ENCODE assay signal across 11 mouse cellular contexts in the genomic region with DNA sequence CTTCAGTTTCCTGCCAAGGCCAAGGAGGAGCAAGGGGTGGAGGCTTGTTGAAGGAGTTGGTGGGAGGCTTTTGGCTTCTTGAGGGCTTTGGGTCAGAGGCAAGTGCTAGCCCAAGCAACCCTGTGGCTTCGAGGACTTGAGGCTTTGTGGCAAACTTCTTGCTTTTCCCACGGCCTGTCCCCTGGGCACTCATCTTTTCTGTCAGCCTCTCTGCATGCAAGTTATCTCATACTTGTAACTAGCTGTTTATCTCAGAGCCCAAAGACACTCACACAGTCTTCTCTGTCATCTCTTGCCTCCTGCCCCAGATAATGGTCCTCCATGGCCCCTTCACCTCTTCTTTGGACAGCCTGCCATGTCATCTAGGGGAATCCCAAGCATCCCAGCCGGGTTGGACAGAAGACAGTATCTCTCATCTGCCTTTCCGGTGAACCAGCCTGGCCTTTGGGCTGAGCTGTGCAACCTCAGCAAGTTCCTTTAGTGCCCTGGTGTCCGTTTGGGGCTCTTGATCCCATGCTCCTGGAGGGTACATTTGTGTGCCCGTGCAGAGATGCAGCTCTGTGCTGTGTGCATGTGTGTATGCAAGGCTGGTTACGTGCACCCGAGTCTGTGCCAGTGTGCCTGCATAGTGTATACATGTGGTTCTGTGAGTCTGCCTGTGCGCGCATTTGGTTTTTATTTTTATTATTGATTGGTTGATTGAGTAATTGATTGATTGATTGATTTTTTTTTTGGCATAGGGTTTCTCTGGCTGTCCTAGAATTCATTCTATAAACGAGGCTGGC. TPM values are rescaled to one million over a fixed set of nuclear protein-coding genes. Genes with fewer than 3 reads are reported as not detected.
DNase-seq lines count a peak whose midpoint lies in the region; ATAC-seq lines count a peak whose summit lies in the region.
"Had no signal": no experiment of that assay in that cellular context is flagged by ENCODE, and none has a peak within 500 bp of the region (broad histone marks: within the 10 kb centered on the region; RNA-seq: fewer than 3 reads in every experiment).

No protein-coding gene starts in this region.

- DNase-seq in heart, adult 8-10 months (ENCODE audit: low spot score): no peak
- DNase-seq in midbrain, embryonic 10.5 days (ENCODE audit: low spot score): no peak
- no peak for DNase-seq in cerebellum, postnatal 14 days
- no peak for DNase-seq in kidney, adult 11 months
- DNase-seq: cerebellum, adult 8-10 months had no signal

- peak overlapping the region; percentile 99 for H3K27ac ChIP-seq in heart, embryonic 12.5 days (ENCODE audit: poor library complexity, severe bottlenecking)
- peak overlapping the region; percentile 39 for H3K27ac ChIP-seq in midbrain, embryonic 10.5 days (replicated peaks)
- H3K27ac ChIP-seq in midbrain, embryonic 15.5 days: no peak overlapping the region
- peak overlapping the region; percentile 73; the same call in 1 of the 2 replicates for H3K27ac ChIP-seq in limb, embryonic 12.5 days
- peak overlapping the region; percentile 96; the same call in 1 of the 2 replicates for H3K27ac ChIP-seq in stomach, embryonic 16.5 days (ENCODE audit: low read length)

- H3K27me3 ChIP-seq in heart, embryonic 12.5 days (replicated peaks): no peaks in the 10 kb centered on the region
- peaks cover 62% of the 10 kb centered on the region for H3K27me3 ChIP-seq in midbrain, embryonic 10.5 days (ENCODE audit: low read depth, poor library complexity, severe bottlenecking)
- H3K27me3 ChIP-seq in midbrain, embryonic 15.5 days (replicated peaks): peaks cover 25% of the 10 kb centered on the region
- H3K27me3 ChIP-seq in limb, embryonic 12.5 days: peaks cover 23% of the 10 kb centered on the region
- H3K27me3 ChIP-seq in stomach, embryonic 16.5 days (ENCODE audit: control insufficient read depth, insufficient read depth, low read length): no peaks in the 10 kb centered on the region

- peaks cover 54% of the 10 kb centered on the region for H3K36me3 ChIP-seq in heart, embryonic 12.5 days
- H3K36me3 ChIP-seq in midbrain, embryonic 10.5 days: no peaks in the 10 kb centered on the region; the same call in 1 of the 2 replicates
- no peaks in the 10 kb centered on the region for H3K36me3 ChIP-seq in midbrain, embryonic 15.5 days (replicated peaks)
- H3K36me3 ChIP-seq in limb, embryonic 12.5 days: peaks cover 36% of the 10 kb centered on the region
- H3K36me3 ChIP-seq in stomach, embryonic 16.5 days (ENCODE audit: control insufficient read depth, insufficient read depth, low read length): 0 out of 2 replicates have a peak, but pooled peaks cover 3% of the 10 kb centered on the region

- no peaks in the 10 kb centered on the region for H3K9me3 ChIP-seq in heart, embryonic 12.5 days (replicated peaks)
- H3K9me3 ChIP-seq in midbrain, embryonic 10.5 days (replicated peaks): no peaks in the 10 kb centered on the region
- no peaks in the 10 kb centered on the region for H3K9me3 ChIP-seq in midbrain, embryonic 15.5 days
- H3K9me3 ChIP-seq in limb, embryonic 12.5 days: no peaks in the 10 kb centered on the region
- no peaks in the 10 kb centered on the region for H3K9me3 ChIP-seq in stomach, embryonic 16.5 days (replicated peaks; ENCODE audit: control insufficient read depth, low read length)

- peak overlapping the region; percentile 100 for H3K9ac ChIP-seq in heart, embryonic 12.5 days
- H3K9ac ChIP-seq in midbrain, embryonic 15.5 days: no peak overlapping the region
- H3K9ac ChIP-seq in limb, embryonic 12.5 days (replicated peaks): no peak overlapping the region
- peak overlapping the region; percentile 88 for H3K9ac ChIP-seq in stomach, embryonic 16.5 days (ENCODE audit: low read length)

- peak overlapping the region; percentile 86 for H3K4me2 ChIP-seq in heart, embryonic 12.5 days
- no peak overlapping the region for H3K4me2 ChIP-seq in midbrain, embryonic 15.5 days
- H3K4me2 ChIP-seq in limb, embryonic 12.5 days: peak overlapping the region; percentile 84; the same call in 1 of the 2 replicates
- H3K4me2 ChIP-seq in stomach, embryonic 16.5 days (ENCODE audit: low read depth, low read length): peak overlapping the region; percentile 76; the same call in 1 of the 2 replicates

- peaks cover 74% of the 10 kb centered on the region for H3K4me1 ChIP-seq in heart, embryonic 12.5 days (replicated peaks)
- peaks cover 69% of the 10 kb centered on the region for H3K4me1 ChIP-seq in midbrain, embryonic 10.5 days
- peaks cover 28% of the 10 kb centered on the region for H3K4me1 ChIP-seq in midbrain, embryonic 15.5 days
- H3K4me1 ChIP-seq in limb, embryonic 12.5 days (replicated peaks): peaks cover 52% of the 10 kb centered on the region
- peaks cover 59% of the 10 kb centered on the region for H3K4me1 ChIP-seq in stomach, embryonic 16.5 days (ENCODE audit: control insufficient read depth, insufficient read depth, low read length)

- WGBS in heart, embryonic 12.5 days: 57% methylated on average over 11 of the region's 11 CpGs
- 90% methylated on average over 11 of the region's 11 CpGs for WGBS in midbrain, embryonic 10.5 days
- 82% methylated on average over 11 of the region's 11 CpGs for WGBS in midbrain, embryonic 15.5 days
- WGBS in limb, embryonic 12.5 days: 87% methylated on average over 11 of the region's 11 CpGs
- WGBS in stomach, embryonic 16.5 days: 82% methylated on average over 11 of the region's 11 CpGs

- peak overlapping the region; percentile 96 for H3K4me3 ChIP-seq in heart, embryonic 12.5 days
- peak overlapping the region; percentile 57; the same call in 1 of the 2 replicates for H3K4me3 ChIP-seq in midbrain, embryonic 10.5 days
- H3K4me3 ChIP-seq in midbrain, embryonic 15.5 days: no peak overlapping the region
- H3K4me3 ChIP-seq in limb, embryonic 12.5 days (replicated peaks): no peak overlapping the region
- H3K4me3 ChIP-seq in stomach, embryonic 16.5 days (replicated peaks; ENCODE audit: low read length): no peak overlapping the region

- no peak for ATAC-seq in heart, embryonic 12.5 days (ENCODE audit: insufficient number of reproducible peaks, low FRiP score)
- ATAC-seq in midbrain, embryonic 15.5 days (replicated peaks): no peak
- no peak for ATAC-seq in limb, embryonic 12.5 days (ENCODE audit: insufficient number of reproducible peaks, insufficient read depth, low FRiP score, low TSS enrichment, low read depth)
- ATAC-seq in stomach, embryonic 16.5 days (ENCODE audit: insufficient read depth, low FRiP score): no peak
- ATAC-seq: forebrain, embryonic 14.5 days had no signal

RNA-seq across cellular contexts. Expression of gene Arhgap23, which starts 27.8 kb away (rescaled TPM):
- polyA plus RNA-seq in heart, embryonic 12.5 days (2016; fragmentation: Nextera tagmentation; extraction: Ambion mirVana): 12.4 and 12.5 TPM in 2 replicates
- 10 to 100 TPM; 13.3 to 14.9 (median 14.0) TPM for total RNA-seq in heart, adult 8-10 months (2022)
- 1.9 and 2.3 TPM in 2 replicates for polyA plus RNA-seq in midbrain, embryonic 10.5 days (2016; fragmentation: Nextera tagmentation; extraction: Ambion mirVana)
- 10.9 and 11.0 TPM in 2 replicates for polyA plus RNA-seq in midbrain, embryonic 15.5 days (2015; fragmentation: Nextera tagmentation; extraction: Ambion mirVana)
- polyA plus RNA-seq in limb, embryonic 12.5 days (2016; fragmentation: Nextera tagmentation; extraction: Ambion mirVana): 7.3 and 7.4 TPM in 2 replicates
- polyA plus RNA-seq in stomach, embryonic 16.5 days (2015; fragmentation: Nextera tagmentation; extraction: Ambion mirVana): 4.4 and 4.8 TPM in 2 replicates

RNA-seq across cellular contexts. Expression of gene 4933428G20Rik, which starts 57.1 kb away (rescaled TPM):
- 0.90 and 1.00 TPM in 2 replicates for polyA plus RNA-seq in heart, embryonic 12.5 days (2016; fragmentation: Nextera tagmentation; extraction: Ambion mirVana)
- not detected for total RNA-seq in heart, adult 8-10 months (2022)
- polyA plus RNA-seq in midbrain, embryonic 10.5 days (2016; fragmentation: Nextera tagmentation; extraction: Ambion mirVana): 0.25 and 0.28 TPM in 2 replicates
- 1.3 and 1.6 TPM in 2 replicates for polyA plus RNA-seq in midbrain, embryonic 15.5 days (2015; fragmentation: Nextera tagmentation; extraction: Ambion mirVana)
- polyA plus RNA-seq in limb, embryonic 12.5 days (2016; fragmentation: Nextera tagmentation; extraction: Ambion mirVana): 0.36 and 1.4 TPM in 2 replicates
- 0.80 and 0.90 TPM in 2 replicates for polyA plus RNA-seq in stomach, embryonic 16.5 days (2015; fragmentation: Nextera tagmentation; extraction: Ambion mirVana)
- total RNA-seq: left cerebral cortex, postnatal 25 days had no signal
- polyA plus RNA-seq: forebrain, embryonic 14.5 days had no signal

Comparison
In these comparisons a context has a peak if more than half of its experiments do, and no peak if none do; other contexts are left out.
1. H3K4me3 ChIP-seq: peak in heart, embryonic 12.5 days (single experiment) and midbrain, embryonic 10.5 days (single experiment); none in midbrain, embryonic 15.5 days (single experiment), limb, embryonic 12.5 days (single experiment) and stomach, embryonic 16.5 days (single experiment).
2. H3K9ac ChIP-seq: peak in heart, embryonic 12.5 days (single experiment) and stomach, embryonic 16.5 days (single experiment); none in midbrain, embryonic 15.5 days (single experiment) and limb, embryonic 12.5 days (single experiment).